Mouse (Mus musculus) midbrain, embryonic 16.5 days (tissue): ENCODE data around the gene Retn. TPM values are rescaled to one million over a fixed set of nuclear protein-coding genes. Genes with fewer than 3 reads are reported as not detected.

ENCODE experiments used
- ATAC-seq: fragments of 200-750 bp; cut with Nextera tagmentation; 2 replicates; pipeline ENCODE4 v1.8.0; 2017; ENCODE audit warnings: moderate TSS enrichment
- H3K27ac ChIP-seq: fragments of 300-500 bp; sonication (generic); 2 replicates; pipeline ENCODE4 v1.5.1; 2014; ENCODE audit warnings: mild to moderate bottlenecking, low read length, mixed read lengths
- H3K27me3 ChIP-seq: fragments of 300-500 bp; sonication (generic); 2 replicates; pipeline ENCODE4 v1.6.1; 2014; ENCODE audit warnings: low read depth, low read length, mixed read lengths; ENCODE audit not compliant: control insufficient read depth, insufficient read depth
- H3K36me3 ChIP-seq: fragments of 300-500 bp; sonication (generic); 2 replicates; pipeline ENCODE4 v1.6.1; 2014; ENCODE audit warnings: mild to moderate bottlenecking, low read length, moderate library complexity, mixed read lengths; ENCODE audit not compliant: control insufficient read depth, insufficient read depth
- H3K4me1 ChIP-seq: fragments of 300-500 bp; sonication (generic); 2 replicates; pipeline ENCODE4 v1.6.1; 2014; ENCODE audit warnings: mild to moderate bottlenecking, low read length, mixed read lengths; ENCODE audit not compliant: control insufficient read depth, insufficient read depth
- H3K4me2 ChIP-seq: fragments of 300-500 bp; sonication (generic); 2 replicates; pipeline ENCODE4 v1.6.1; 2014; ENCODE audit warnings: mild to moderate bottlenecking, low read length, mixed read lengths
- H3K4me3 ChIP-seq: fragments of 300-500 bp; sonication (generic); 2 replicates; pipeline ENCODE4 v1.5.1; 2014; ENCODE audit warnings: low read depth, mild to moderate bottlenecking, low read length, moderate library complexity, mixed read lengths
- H3K9ac ChIP-seq: fragments of 300-500 bp; sonication (generic); 2 replicates; pipeline ENCODE4 v1.6.1; 2014; ENCODE audit warnings: low read depth, low read length, mixed read lengths
- H3K9me3 ChIP-seq: fragments of 300-500 bp; sonication (generic); replicated peaks from 2 replicates; pipeline ENCODE4 v1.6.1; 2014; ENCODE audit warnings: mild to moderate bottlenecking, low read length, mixed read lengths; ENCODE audit not compliant: control insufficient read depth, poor library complexity, severe bottlenecking
- WGBS: fragments of 180-500 bp; shearing (Covaris S2); extraction: QIAGEN DNeasy Blood & Tissue Kit; methylation state at CpG from one replicate; pipeline ENCODE4 v1.1.7; 2014; 5-methylcytosine and 5-hydroxymethylcytosine counted together
- polyA plus RNA-seq: library from polyadenylated mRNA; unstranded; fragments of >200 nt; fragmentation: Nextera tagmentation; extraction: Ambion mirVana; gene quantifications from 2 replicates; pipeline ENCODE4 v1.2.1, GENCODE M21; 2015

Retn gene
- polyA plus RNA-seq, 1 experiment from 2014 or later = 0.33 TPM

DNA sequence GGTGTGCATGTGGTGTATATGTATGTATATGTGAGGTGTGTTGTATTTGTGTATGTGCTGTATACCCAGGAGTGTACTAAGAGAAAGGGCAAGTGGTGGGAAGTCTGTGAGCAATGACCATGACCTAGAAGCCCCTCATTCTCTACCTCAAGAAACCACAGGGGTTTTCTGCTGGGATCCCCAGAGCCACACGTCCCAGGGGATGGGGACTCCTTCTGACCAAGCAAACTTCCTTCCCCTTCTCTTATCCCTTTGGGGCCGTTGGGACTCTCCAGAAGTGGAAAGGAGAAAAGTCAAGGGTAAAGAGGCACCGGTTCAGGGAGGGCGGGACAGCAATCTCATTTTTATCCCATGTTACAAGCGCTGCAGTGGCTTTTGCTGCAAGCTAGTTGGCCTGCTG, 29.9 kb downstream of the Retn start:
- 69% methylated on average over 5 of the region's 5 CpGs for WGBS
- no peak overlapping the region for H3K4me2 ChIP-seq
- H3K36me3 ChIP-seq = peaks cover 5% of the 10 kb centered on the region; the same call in 1 of the 2 replicates
- no peaks in the 10 kb centered on the region for H3K4me1 ChIP-seq
- no peak overlapping the region for H3K9ac ChIP-seq
- no peaks in the 10 kb centered on the region for H3K27me3 ChIP-seq
- no peak overlapping the region for H3K4me3 ChIP-seq
- ATAC-seq = no peak
- H3K9me3 ChIP-seq = no peaks in the 10 kb centered on the region
- H3K27ac ChIP-seq = no peak overlapping the region

DNA sequence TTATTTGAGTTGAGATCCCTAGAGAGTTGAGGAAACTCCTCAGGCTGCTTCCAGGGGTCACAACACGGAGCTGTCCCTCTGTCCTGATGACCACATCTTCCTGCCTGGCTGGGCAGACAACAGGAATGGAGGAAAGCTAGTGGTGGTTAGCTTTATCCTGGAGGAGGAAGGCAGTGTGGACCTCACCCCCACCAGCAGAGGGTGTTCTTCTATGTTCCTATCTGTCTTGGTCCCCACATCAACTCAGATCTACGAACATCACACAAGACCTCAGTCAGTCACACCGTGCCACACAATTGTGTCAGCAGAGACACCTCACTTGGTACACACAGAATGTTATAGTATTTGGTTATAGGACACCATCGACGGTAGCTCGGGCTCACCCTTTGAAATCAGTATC, 32.0 kb downstream of the Retn start:
- Histone ChIP-seq H3K9ac (no peak overlapping the region), H3K4me2 (no peak overlapping the region), H3K27ac (no peak overlapping the region), H3K27me3 (no peaks in the 10 kb centered on the region), H3K4me3 (no peak overlapping the region), H3K36me3 (no peaks in the 10 kb centered on the region), H3K4me1 (no peaks in the 10 kb centered on the region), H3K9me3 (no peaks in the 10 kb centered on the region)
- no peak for ATAC-seq
- 82% methylated on average over 6 of the region's 6 CpGs for WGBS

DNA sequence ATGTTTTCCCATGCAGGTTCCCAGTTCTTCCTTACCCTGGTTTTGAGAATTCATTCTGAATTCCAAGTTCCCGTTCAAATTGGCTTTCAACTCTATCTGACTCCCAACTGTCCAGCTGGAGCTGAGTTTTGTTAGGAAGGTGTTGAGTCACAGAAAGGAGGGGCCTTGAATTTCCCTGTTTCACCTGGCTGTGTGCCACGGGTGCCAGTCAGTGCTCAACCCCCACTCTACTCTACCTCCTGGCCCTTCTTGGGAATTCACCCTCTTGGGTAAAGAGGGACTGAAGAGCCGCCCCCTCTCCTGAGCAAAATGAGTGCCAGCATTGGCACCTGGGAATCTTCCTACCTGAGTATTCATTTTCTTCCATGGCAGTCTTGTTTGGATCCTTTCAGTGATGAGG, 35.2 kb downstream of the Retn start:
- no peaks in the 10 kb centered on the region for H3K9me3 ChIP-seq
- no peak overlapping the region for H3K27ac ChIP-seq
- no peaks in the 10 kb centered on the region for H3K36me3 ChIP-seq
- H3K4me2 ChIP-seq = no peak overlapping the region
- H3K27me3 ChIP-seq = no peaks in the 10 kb centered on the region
- WGBS = 80% methylated on average over 3 of the region's 3 CpGs
- no peaks in the 10 kb centered on the region for H3K4me1 ChIP-seq
- no peak overlapping the region for H3K4me3 ChIP-seq
- no peak overlapping the region for H3K9ac ChIP-seq
- ATAC-seq = no peak

DNA sequence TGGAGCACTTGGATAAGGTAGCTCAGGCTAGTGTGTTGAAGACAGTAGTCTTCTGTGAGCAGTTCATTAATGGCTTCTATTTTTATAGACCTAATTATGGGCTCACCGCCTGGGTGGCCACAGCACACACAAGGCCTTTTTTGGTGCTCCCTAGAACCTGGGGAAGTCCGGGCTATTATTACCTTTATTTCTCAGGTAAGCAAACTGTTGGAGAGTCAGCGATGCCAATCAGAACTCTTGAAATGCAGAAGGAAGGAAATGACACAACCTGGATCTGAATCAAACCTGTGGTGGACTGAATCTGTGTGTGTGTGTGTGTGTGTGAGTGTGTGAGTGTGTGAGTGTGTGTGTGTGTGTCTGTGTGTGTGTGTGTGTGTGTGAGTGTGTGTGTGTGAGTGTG, 38.6 kb downstream of the Retn start, which contains the start of gene Fcer2a:
Gene Fcer2a, minus strand, starts transcription at position 55 of the 400 bp plus-strand sequence.
- WGBS = 91% methylated on average over 3 of the region's 3 CpGs
- no peak within 1 kb of the TSS for H3K4me3 ChIP-seq
- no peak for ATAC-seq

DNA sequence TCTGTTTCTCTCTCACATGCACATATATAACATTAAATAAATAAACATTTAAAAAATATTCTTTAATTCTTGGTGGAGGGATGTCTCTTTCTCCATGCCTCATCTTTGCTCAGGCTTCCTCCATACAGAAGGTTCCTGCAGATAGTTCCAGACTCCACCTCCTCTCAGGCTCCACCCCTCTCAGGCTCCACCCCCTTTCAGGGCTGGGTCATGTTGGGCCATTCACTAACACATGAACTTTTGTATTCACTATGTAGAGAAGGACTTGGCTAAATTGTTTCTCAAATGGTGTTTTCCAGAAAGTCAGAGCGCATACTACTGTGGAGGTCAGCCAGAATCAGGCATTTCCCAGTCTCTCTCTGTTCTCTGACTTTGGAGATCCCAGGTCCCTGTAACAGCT, 45.9 kb downstream of the Retn start:
- H3K36me3 ChIP-seq = no peaks in the 10 kb centered on the region
- ATAC-seq = no peak
- H3K4me3 ChIP-seq = no peak overlapping the region
- no peak overlapping the region for H3K4me2 ChIP-seq
- no peak overlapping the region for H3K27ac ChIP-seq
- H3K9me3 ChIP-seq = no peaks in the 10 kb centered on the region
- no peak overlapping the region for H3K9ac ChIP-seq
- no peaks in the 10 kb centered on the region for H3K4me1 ChIP-seq
- H3K27me3 ChIP-seq = no peaks in the 10 kb centered on the region
- WGBS = 100% methylated on average over 1 of the region's 1 CpGs

More for the DNA sequence above, 38.6 kb downstream of the Retn start, which contains the start of gene Fcer2a:
- no peaks in the 10 kb centered on the region for H3K9me3 ChIP-seq
- H3K4me2 ChIP-seq = no peak within 1 kb of the TSS
- H3K9ac ChIP-seq = no peak within 1 kb of the TSS
- no peaks in the 10 kb centered on the region for H3K36me3 ChIP-seq
- no peak within 1 kb of the TSS for H3K27ac ChIP-seq
- H3K27me3 ChIP-seq = no peaks in the 10 kb centered on the region
- no peaks in the 10 kb centered on the region for H3K4me1 ChIP-seq

DNA sequence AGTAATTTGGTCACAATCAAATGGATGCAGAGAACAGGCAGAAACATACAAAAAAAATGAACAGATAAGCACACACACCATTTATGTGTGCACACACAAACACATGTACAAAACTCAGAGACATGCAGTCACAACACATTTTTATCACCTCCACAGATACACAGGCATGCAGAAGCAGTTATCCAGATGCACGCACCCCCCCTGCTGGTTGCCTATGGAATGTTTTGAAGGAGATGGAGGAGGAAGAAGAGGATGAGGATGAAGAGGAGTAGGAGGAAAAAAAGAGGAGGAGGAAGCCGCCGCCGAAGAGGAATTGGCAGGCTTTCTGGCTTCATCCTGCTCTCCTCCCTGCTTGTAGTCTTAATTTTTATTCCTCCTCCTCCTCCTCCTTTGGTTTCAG, 50.1 kb downstream of the Retn start:
- Histone ChIP-seq H3K27ac (no peak overlapping the region), H3K4me1 (no peaks in the 10 kb centered on the region), H3K9me3 (no peaks in the 10 kb centered on the region), H3K4me2 (no peak overlapping the region), H3K36me3 (no peaks in the 10 kb centered on the region), H3K9ac (no peak overlapping the region), H3K27me3 (no peaks in the 10 kb centered on the region), H3K4me3 (no peak overlapping the region)
- no peak for ATAC-seq
- 75% methylated on average over 4 of the region's 4 CpGs for WGBS

DNA sequence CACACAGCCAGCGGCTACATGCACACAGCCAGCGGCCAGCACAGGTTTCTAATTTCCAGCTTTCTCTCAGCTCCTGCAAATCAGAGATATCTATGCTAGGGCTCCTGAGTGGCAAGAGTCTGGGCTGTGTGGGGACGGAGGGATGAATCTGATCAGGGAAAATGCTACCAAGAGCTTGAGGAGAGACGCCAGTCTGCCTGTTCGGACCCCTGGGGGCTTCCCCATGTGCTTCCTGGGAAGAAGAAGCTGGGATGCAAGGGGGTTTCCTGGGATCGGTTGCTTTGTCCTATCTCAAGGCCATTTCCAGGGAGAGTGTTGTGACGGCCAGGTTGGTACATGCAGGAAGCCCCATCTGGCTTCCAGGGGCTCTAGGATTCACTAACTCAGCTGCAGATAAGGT, 52.0 kb downstream of the Retn start:
- no peaks in the 10 kb centered on the region for H3K36me3 ChIP-seq
- no peaks in the 10 kb centered on the region for H3K27me3 ChIP-seq
- no peak overlapping the region for H3K4me2 ChIP-seq
- 73% methylated on average over 7 of the region's 7 CpGs for WGBS
- no peak overlapping the region for H3K27ac ChIP-seq
- no peak for ATAC-seq
- no peaks in the 10 kb centered on the region for H3K9me3 ChIP-seq
- no peak overlapping the region for H3K4me3 ChIP-seq
- H3K4me1 ChIP-seq = no peaks in the 10 kb centered on the region
- no peak overlapping the region for H3K9ac ChIP-seq

Other genes with a start within 250 kb of the Retn start
- gene Pex11g, start 188.1 kb upstream of the Retn start, polyA plus RNA-seq = 4.5 and 5.0 TPM in 2 replicates
- gene Tex45, start 184.9 kb upstream of the Retn start, polyA plus RNA-seq = 0.31 and 0.46 TPM in 2 replicates
- gene Zfp358, start 162.6 kb upstream of the Retn start, polyA plus RNA-seq = 65.8 and 75.3 TPM in 2 replicates
- 121 and 129 TPM in 2 replicates for gene Mcoln1, start 155.3 kb upstream of the Retn start, polyA plus RNA-seq
- 43.6 and 49.8 TPM in 2 replicates for gene Pnpla6, start 140.4 kb upstream of the Retn start, polyA plus RNA-seq
- 0.39 and 0.60 TPM in 2 replicates for gene C330021F23Rik, start 87.8 kb upstream of the Retn start, polyA plus RNA-seq
- gene Camsap3, start 68.5 kb upstream of the Retn start, polyA plus RNA-seq = 45.1 and 48.7 TPM in 2 replicates
- 51.8 and 52.4 TPM in 2 replicates for gene Xab2, start 34.5 kb upstream of the Retn start, polyA plus RNA-seq
- 63.5 and 68.0 TPM in 2 replicates for gene Pet100, start 34.2 kb upstream of the Retn start, polyA plus RNA-seq
- 1.7 and 2.5 TPM in 2 replicates for gene Pcp2, start 30.2 kb upstream of the Retn start, polyA plus RNA-seq
- 41.4 and 46.2 TPM in 2 replicates for gene Stxbp2, start 24.8 kb upstream of the Retn start, polyA plus RNA-seq
- gene Mcemp1, start 10.0 kb downstream of the Retn start, polyA plus RNA-seq = 0.19 and 0.24 TPM in 2 replicates
- gene Fcor, start 16.6 kb downstream of the Retn start, polyA plus RNA-seq = 16.8 and 20.9 TPM in 2 replicates
- gene Trappc5, start 20.5 kb downstream of the Retn start, polyA plus RNA-seq = 71.6 and 72.5 TPM in 2 replicates
- 0.57 and 0.63 TPM in 2 replicates for gene Fcer2a, start 38.4 kb downstream of the Retn start, polyA plus RNA-seq
- gene Clec4g, start 64.9 kb downstream of the Retn start, polyA plus RNA-seq = not detected in 2 replicates
- not detected in 2 replicates for gene Cd209a, start 93.2 kb downstream of the Retn start, polyA plus RNA-seq
- not detected in 2 replicates for gene Cd209e, start 198.5 kb downstream of the Retn start, polyA plus RNA-seq
- gene Cd209d, start 222.8 kb downstream of the Retn start, polyA plus RNA-seq = not detected in 2 replicates